Mouse (Mus musculus): ENCODE measurements around the gene Acaa1b.

- TF ChIP-seq GATA1 (IDR thresholded peaks at IDR 0.05; ENCODE audit: low read length) (no peak), TAL1 (IDR thresholded peaks at IDR 0.05; ENCODE audit: low read length) (no peak)
Measured at GRCm38 (mm10) chr9:119155416-119155815, 1.5 kb downstream of the Acaa1b start.
